21 mouse cellular contexts compared by ENCODE assay signal in the genomic region with DNA sequence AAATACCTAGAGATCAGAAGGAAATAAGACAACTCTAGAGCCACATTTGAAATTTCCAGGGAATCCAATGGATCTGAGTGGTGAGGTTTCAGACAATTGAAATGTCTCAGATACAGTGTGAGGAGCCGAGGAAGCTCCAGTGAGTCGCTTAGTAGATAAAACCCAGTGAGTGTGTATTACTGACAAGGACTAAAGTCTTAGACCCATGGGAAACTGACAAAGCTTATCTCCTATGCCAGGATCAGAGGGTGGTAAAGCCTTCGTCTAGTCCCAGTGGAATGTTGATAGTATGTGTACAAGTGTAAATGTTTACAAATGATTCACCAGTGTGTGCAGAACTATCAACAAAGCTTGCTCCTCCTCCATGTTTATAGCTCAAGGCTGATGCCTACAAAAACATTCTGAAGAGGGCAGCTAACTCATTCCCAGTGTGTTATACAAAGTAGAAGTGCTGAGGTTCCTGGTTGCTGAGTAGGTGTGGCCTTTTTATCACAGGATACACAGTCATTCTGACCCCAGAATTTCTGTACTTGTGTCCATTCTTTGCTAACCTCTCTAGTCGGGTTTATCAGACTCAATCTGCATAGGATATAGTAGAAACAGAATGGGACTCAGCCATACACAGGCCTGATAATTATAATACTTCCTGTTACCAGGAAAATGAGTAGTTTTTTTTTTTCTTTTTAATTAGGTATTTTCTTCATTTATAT.
DNase-seq lines count a peak whose midpoint lies in the region; ATAC-seq and TF ChIP-seq lines count a peak whose summit lies in the region.
"Had no signal": no experiment of that assay in that cellular context is flagged by ENCODE, and none has a peak within 500 bp of the region (broad histone marks: within the 10 kb centered on the region; RNA-seq: fewer than 3 reads in every experiment).

No protein-coding gene starts in this region.

- H3K9ac ChIP-seq in liver, embryonic 14.5 days (replicated peaks): no peak overlapping the region
- H3K9ac ChIP-seq: forebrain, postnatal 0 days; hindbrain, embryonic 12.5 days; hindbrain, embryonic 15.5 days had no signal

- intact Hi-C loops in left cerebral cortex, postnatal 4 days (cut with DNase I): no loop called here

- H3K27me3 ChIP-seq in liver, embryonic 14.5 days (ENCODE audit: control insufficient read depth, insufficient read depth, low read length): no peaks in the 10 kb centered on the region
- H3K27me3 ChIP-seq: hindbrain, embryonic 12.5 days; hindbrain, embryonic 15.5 days had no signal

- H3K4me1 ChIP-seq in liver, embryonic 14.5 days (replicated peaks; ENCODE audit: control insufficient read depth in 2 of 2, insufficient read depth in 2 of 2, low read length in 1 of 2): no peaks in the 10 kb centered on the region
- H3K4me1 ChIP-seq: hindbrain, embryonic 12.5 days; hindbrain, embryonic 15.5 days had no signal

- no peaks in the 10 kb centered on the region for H3K36me3 ChIP-seq in liver, embryonic 14.5 days (replicated peaks; ENCODE audit: control insufficient read depth, insufficient read depth, low read depth)
- H3K36me3 ChIP-seq: hindbrain, embryonic 12.5 days; hindbrain, embryonic 15.5 days had no signal

- H3K27ac ChIP-seq in liver, embryonic 14.5 days: no peak overlapping the region
- H3K27ac ChIP-seq: gastrocnemius, adult 2 months; hindbrain, embryonic 12.5 days; hindbrain, embryonic 15.5 days had no signal

- DNase-seq in ZHBTc4 (ENCODE audit: low read depth, low spot score): peak; percentile 4
- DNase-seq in c-Kit-positive CD71-positive TER-119-negative erythroid progenitor cells, embryonic 14.5 days (ENCODE audit: low read depth): peak; percentile 3
- DNase-seq in liver, embryonic 14.5 days (ENCODE audit: low read depth in 3 of 3, low spot score in 3 of 3): peak in 1 of 3 experiments; percentile 2
- no peak for DNase-seq in urinary bladder, adult 18-20 months (ENCODE audit: low spot score in 2 of 2)
- DNase-seq in cerebellum, adult 18-20 months: no peak
- DNase-seq in left cerebral cortex, postnatal 4 days: no peak
- DNase-seq: adrenal gland, postnatal 10 days; adrenal gland, postnatal 36 days; cerebellum, adult 11-12 months; cerebellum, adult 9-10 months; cerebellum, postnatal 14 days; forebrain, postnatal 0 days; gastrocnemius, adult 2 months; gastrocnemius, postnatal 14 days; heart, adult 11 months had no signal

- 16% methylated on average over 4 of the region's 4 CpGs for WGBS in liver, embryonic 14.5 days (ENCODE audit: insufficient replicate concordance)

- peak; percentile 93 for ATAC-seq in liver, embryonic 14.5 days (ENCODE audit: insufficient read depth)
- ATAC-seq: activated CD4-positive, CD25-positive, alpha-beta regulatory T cell, adult 4 months; CD4-positive, CD25-positive, alpha-beta regulatory T cell, adult 4 months; forebrain, embryonic 14.5 days; forebrain, postnatal 0 days had no signal

- no peak for TF ChIP-seq EP300 in liver, embryonic 14.5 days (IDR thresholded peaks at IDR 0.05; ENCODE audit: low read depth)

- H3K9me3 ChIP-seq in liver, embryonic 14.5 days (ENCODE audit: control insufficient read depth, low read length): no peaks in the 10 kb centered on the region
- H3K9me3 ChIP-seq: hindbrain, embryonic 12.5 days; hindbrain, embryonic 15.5 days had no signal

- TF ChIP-seq CTCF in liver, embryonic 14.5 days (IDR thresholded peaks at IDR 0.05; ENCODE audit: low read depth): no peak

- H3K4me2 ChIP-seq in liver, embryonic 14.5 days (ENCODE audit: low read depth): 0 out of 2 replicates have a peak overlapping the region, but pooled peaks have one; percentile 11
- H3K4me2 ChIP-seq: heart, embryonic 11.5 days; hindbrain, embryonic 12.5 days; hindbrain, embryonic 15.5 days had no signal

- no peak overlapping the region for H3K4me3 ChIP-seq in liver, embryonic 14.5 days (ENCODE audit: insufficient read depth in 1 of 2, low read depth in 2 of 2, low read length in 2 of 2)
- H3K4me3 ChIP-seq: gastrocnemius, adult 2 months; hindbrain, embryonic 12.5 days; hindbrain, embryonic 15.5 days had no signal

Comparison
In these comparisons a context has a peak if more than half of its experiments do, and no peak if none do; other contexts are left out.
1. DNase-seq: peak in ZHBTc4 (single experiment) and c-Kit-positive CD71-positive TER-119-negative erythroid progenitor cells, embryonic 14.5 days (single experiment); none in urinary bladder, adult 18-20 months (0 of 2), cerebellum, adult 18-20 months (0 of 2) and left cerebral cortex, postnatal 4 days (single experiment).